Mouse (Mus musculus): Measurements from ENCODE around the gene Mllt3.

The Mllt3 gene

DNA sequence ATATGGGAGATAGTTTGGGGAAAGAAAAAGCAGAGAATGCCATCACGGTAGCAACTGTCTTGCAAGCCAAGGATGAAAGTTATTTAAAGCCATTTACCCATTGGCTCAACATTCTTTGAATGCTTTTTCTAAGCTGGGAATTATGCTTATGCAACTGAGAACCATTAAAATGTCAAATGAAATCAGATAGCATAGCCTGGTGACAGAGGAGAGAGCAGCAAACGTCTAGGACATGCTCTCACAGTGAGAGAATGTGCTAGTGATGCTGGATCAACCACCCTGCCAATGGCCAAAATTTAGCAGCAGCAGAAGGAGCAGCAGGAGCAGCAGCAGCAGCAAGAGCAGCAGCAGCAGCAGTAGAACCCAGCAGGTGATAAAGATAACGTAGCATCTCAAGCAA is 267.4 kb downstream of the Mllt3 start:
- no peak for DNase-seq

GRCm38 (mm10) chr4:87761075-87761474 is 272.1 kb downstream of the Mllt3 start:
- DNase-seq = no peak

DNA sequence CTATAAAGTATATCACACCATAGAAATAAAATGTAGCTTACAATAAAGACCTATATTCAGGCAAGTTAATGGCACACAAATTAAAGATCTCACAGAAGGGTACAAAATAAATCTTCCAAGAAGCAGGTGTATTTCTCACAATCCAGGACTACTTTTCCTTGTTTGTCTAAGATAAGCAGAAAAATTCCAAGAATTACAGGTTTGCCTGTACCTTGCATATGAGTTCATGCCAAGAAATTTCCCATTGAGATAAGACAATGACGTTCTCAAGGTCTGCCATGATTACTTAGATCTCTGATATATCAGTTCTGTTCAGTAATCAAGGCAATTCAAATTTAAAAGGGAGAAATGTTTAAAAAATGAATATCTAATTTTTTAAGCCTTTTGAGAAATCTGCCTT is 272.9 kb downstream of the Mllt3 start:
- DNase-seq = no peak

GRCm38 (mm10) chr4:87759625-87760024 is 273.5 kb downstream of the Mllt3 start:
- no peak for DNase-seq

DNA sequence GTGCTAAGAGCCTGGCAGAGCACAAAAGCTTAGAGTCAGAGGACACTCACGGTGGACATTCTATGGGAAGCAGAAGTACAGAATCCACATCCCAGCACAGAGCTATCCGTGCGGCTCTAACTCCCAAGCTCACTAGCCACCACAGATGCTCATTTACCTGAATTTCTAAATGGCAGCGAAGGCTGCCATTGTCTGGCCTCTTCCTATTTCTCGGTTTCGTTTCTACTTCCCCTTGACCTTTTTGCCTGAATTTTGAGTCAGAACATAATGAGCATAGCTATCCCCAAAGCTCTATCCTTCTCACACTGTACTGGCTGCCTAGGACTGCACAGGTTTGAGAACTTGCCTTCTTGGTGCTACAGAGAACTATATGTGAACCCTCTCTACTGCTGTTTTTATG is 274.1 kb downstream of the Mllt3 start:
- no peak for DNase-seq

GRCm38 (mm10) chr4:87751515-87751864 is 281.7 kb downstream of the Mllt3 start:
- no peak for DNase-seq

- DNase-seq = no peak
These were observed 282.2 kb downstream of the Mllt3 start for GRCm38 (mm10) chr4:87750856-87751514.

- no peak for DNase-seq
These were observed 283.5 kb downstream of the Mllt3 start for GRCm38 (mm10) chr4:87749532-87750234.

- DNase-seq = no peak
These were observed 288.0 kb downstream of the Mllt3 start for GRCm38 (mm10) chr4:87745016-87745645.

GRCm38 (mm10) chr4:87739524-87740128 is 293.5 kb downstream of the Mllt3 start:
- DNase-seq = no peak

DNA sequence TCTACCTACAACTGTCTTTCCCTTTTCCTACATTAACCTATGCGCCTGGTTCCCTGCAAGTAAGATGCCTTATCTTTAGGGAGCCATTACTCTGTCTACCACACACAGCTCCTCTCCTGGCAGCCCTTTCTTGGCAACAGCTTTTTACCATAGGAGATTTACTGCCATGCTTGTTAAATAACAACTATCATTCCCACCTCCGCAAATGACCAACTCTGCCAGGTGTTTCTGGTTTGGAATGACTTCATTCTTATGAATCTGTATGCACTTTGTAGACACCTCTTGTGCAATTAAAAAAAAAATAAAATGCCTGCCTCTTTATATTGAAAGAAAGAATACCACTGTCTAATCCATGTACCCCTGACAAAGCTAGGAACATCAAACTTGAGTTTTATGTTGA is 294.1 kb downstream of the Mllt3 start:
- DNase-seq = no peak

DNA sequence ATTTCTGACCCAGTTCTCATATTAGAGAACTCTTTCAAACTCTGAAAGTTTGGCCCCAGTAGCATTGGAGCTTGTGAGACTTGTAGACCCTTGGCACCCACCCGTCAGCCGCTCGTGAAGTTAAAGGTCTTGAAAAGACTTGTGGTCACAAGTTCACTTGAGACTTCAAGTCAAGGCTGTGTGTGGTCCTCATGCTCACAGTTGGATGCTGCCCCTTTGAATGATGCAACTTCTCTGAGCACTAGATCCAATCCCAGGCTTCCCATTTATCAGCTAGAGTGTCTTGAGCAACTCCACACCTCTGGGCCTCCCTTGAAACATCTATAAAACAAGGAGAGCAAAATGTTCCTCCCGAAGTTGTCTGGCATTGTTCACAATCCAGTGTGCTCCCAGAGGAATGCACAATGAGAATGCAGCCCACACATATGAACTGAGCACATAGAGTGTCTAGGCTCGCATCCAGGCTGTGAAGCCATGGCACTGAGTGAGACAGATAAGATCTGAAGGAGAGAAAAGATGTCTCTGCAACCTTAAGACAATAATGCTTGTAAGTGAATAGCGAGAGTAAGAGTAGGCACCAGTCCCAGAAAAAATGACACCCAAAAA is 295.9 kb downstream of the Mllt3 start:
- no peak for DNase-seq

GRCm38 (mm10) chr4:87736779-87737178 is 296.4 kb downstream of the Mllt3 start:
- no peak for DNase-seq

GRCm38 (mm10) chr4:87731118-87731672 is 302.0 kb downstream of the Mllt3 start:
- DNase-seq = no peak

GRCm38 (mm10) chr4:87728581-87728980 is 304.6 kb downstream of the Mllt3 start:
- DNase-seq = no peak

DNA sequence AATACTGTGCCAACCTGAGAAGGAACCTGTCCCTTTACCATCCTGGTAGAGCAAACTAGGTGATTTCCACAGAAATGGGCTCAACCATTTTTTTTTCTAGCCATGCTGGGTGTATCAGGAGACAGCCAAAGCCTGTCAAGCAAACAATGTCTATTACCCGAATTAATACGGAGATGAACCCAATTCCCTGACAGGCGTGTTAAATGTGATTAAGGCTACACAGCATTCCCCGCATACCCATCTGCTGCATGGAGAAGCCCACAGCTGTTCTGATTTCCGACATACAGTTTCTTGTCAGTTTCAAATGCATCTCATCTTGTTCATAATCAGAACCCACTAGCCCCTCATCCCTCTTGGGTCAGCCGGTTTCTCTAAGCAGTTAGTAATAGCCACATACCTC is 309.7 kb downstream of the Mllt3 start:
- no peak for DNase-seq

All from thymus, postnatal 36 days (tissue).